Mouse (Mus musculus): ENCODE data around the gene Rpl9.

Gene Rpl9

DNA sequence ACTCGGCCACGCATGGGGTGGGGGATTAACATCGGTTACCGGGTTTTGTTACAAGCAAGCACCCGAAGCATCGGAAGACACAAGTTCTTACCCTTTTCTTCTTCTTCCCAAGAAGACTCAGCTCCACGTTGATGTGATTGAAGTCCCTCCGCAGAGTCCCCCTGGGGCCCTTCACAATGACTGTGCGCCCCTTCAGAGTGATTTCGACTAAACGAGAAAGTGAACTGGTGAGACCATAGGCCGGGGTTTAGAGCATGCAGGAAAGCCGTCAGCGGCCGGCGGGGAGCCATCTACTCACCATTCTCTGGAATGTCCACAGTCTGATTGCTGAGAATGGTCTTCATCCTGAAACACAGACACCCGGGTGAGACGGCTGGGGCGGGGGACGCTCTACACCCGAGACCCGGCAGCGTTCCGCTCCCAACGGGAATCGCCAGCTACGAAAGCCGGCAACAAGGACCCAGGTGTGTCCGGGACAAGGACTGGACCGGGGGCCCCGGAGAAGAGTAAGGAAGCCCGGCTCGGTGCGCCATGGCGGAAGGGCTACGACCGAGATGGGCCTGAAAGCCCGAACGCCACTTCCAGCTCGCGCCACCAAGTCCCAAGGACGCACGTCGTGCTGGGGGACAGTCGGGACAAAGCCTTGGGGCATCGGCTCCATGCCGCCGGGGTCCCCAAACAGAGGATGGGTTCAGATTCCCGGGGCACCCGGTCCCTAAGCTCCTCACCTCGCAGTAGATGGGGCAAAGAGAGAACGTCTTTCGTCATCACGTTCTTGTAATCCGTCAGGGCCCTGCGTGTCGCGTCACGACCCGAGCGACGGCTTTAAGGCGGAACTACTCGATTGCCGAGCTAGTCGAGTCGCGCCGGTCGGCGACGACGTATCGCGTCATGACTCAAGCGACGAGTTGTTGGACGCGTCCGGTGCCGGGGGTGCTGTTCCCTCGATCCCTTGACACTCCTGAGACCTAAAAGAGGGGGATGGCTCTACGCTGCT lies at the start of gene Rpl9, which contains the start of gene Lias:
TSS of gene Rpl9 (minus strand) at position 797 of the 997 bp plus-strand sequence.
TSS of gene Lias (plus strand) at position 850 of the 997 bp plus-strand sequence.
- peak; percentile 96 to 99 for DNase-seq

DNA sequence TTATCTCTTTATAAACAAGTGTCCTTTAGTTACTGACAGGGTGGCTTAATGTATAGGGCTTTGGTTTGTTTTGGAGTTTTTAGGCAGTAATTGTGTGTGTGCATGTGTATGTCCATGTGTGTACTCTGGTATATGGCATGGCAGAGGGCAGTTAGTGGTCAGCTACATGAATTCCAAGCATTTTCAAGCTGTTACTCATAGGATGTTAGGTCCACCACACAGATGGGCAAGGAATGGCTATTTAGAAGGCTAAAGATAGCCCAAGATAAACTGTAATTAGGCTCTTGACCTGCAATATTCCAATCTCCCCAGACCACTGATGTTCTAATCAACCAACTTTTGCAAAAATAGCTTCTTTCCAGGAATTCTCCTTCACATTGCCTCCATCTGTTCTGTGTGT lies 46.8 kb upstream of the Rpl9 start:
- DNase-seq, result no peak

DNA sequence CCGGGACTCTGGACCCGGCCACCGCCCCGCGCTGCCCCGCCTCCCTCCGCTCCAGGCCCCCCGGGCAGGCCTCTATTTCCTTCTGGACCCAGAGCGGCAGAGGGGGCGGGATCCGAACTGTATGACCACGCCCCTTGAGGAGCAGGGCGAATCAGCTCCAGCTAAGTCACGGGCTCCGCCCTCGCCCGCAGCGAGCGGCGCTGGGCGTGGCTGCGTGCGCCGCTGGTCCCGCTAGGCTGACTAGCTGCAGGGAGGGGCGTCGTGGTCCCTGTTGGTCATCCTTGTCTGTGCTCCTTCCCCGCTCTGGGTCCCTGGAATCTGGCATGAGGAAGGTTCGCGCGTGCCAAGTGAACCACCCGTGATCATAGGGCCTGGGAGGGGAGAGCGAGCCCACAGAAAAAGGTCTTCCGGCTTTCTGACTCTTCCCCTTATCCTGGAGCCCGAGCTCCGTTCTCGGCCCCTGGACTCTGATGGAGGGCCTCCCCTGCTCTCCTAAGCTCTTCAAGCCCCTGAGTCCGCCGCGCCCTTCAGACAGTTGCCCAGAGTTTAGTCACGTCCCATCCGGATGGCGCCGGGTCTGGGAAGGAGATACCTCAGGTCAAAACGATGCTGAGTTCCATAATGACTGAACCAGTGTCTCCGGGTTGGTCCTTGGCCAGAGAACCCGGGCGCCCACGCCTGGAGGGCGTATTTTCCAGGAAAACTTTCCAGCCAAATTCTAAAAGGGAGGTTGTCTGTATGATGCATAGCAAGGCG lies 44.7 kb upstream of the Rpl9 start, which contains the start of gene Ugdh:
TSS of gene Ugdh (minus strand) at position 144 of the 756 bp plus-strand sequence.
- peak; percentile 93 to 98 for DNase-seq

DNA sequence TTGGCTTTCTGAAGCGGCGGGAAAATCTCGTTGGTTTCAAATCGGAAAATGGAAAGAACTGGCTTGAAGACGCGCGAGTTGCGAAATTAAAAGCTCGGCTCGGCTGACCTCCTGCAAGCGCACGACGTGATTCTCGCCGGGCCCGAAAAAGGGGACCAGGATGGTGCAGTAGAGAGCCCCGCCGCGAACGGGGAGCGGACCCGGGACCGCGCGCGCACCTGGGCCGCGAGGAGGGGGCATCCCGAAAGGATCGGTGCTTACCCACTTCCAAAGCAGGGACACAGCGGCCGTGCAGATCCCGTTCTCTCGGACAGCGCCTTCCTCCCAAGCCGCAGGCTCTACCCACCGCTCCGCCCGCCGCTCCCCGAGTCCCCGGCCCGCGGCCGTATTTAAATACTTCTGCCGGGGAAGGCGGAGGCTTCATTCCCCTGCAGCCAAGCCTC lies 44.1 kb upstream of the Rpl9 start:
- no peak for DNase-seq

DNA sequence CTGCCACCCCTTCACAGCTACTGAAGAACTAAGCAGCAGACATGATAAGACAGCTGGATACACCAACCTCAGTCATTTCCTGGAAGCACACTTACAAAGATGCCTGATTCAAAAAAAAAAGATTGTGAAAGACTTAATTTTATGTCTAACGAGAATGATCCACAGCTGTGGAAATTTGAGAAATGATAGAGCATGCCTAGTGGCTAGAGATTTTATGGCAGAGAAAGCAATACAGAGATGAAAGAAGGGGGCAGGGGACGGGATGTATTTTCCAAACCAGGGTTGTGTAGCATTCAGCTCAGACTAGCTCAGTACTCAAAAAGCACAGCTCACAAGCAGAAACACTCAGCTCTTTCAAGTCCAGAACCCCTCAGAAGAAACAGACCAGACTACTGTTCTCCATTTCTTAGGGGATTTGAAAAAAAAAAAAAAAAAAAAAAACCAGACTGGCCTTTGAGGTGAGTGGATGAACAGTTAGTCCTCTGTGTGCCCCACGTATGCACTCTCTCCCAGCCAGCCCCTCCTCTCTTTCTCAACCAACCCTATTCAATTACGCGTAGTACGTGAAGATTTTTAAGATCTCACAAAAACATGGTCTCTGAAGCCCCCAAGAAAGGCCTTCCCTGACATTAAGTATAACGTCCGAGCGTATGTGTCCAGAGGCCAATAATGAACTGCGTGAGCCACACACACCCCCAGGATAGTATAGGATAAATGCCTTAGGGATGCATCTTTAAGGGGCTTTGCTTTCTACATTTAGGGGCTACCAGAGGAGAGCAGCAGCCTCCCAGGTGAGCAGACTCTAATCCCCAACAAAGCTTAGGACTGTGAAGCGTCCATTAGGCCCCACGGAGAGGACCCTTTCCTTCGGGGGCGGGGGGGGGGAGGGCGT lies 43.5 kb upstream of the Rpl9 start:
- DNase-seq, result no peak

DNA sequence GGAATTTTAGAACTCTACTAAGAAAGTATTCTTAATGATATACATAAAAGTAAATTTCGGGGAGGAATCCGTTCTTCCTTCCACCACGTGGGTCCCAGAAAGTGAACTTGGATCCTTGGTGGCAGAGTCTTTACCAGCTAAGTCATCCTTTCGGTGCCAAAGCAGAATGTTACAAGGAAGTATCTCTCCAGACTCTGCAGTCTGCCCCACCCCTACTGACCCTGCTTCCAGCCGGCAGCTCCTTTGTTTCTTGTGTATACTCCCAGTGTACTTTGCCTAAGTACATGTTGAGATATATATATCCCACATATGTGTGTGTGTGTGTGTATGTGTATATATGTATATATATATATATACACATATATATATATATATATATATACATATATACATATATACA lies 38.2 kb upstream of the Rpl9 start:
- no peak for DNase-seq

DNA sequence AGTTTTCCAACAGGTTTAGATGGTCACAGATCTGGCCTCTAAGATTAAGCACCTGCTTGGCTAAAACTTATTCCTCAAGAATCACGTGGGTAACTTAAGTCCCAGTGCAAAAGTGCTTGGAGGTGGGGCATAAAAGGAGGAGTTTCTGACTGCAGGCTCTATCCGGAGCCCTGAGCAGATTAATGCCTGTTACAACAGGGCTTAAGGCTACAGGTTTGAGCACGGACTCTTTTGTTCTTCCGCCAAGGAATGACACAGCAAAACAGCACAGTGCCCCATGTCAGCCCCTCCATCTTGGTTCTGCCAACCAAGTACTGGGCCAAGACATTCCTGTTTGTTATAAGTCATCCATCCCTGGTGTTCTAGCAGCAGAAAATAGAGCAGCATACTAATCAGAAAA lies 37.1 kb upstream of the Rpl9 start:
- no peak for DNase-seq

DNA sequence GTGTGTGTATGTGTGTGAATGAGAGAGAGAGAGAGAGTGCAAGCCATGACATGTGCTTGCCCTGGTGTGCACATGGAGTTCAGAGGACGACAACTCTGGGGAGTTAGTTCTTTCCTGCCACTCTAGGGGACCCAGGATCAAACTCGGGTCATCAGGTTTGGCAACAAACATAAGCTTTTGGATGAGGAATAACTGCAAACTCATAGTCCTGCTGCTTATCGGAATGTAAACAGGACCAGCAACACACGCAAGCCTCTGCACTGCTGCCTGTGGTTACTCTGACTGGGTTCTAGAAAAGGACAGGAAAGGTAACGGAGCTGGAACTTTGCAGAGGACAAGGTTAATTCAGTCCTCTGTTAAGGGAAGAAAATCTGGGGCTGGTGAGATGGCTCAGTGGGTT lies 34.0 kb upstream of the Rpl9 start:
- no peak for DNase-seq

DNA sequence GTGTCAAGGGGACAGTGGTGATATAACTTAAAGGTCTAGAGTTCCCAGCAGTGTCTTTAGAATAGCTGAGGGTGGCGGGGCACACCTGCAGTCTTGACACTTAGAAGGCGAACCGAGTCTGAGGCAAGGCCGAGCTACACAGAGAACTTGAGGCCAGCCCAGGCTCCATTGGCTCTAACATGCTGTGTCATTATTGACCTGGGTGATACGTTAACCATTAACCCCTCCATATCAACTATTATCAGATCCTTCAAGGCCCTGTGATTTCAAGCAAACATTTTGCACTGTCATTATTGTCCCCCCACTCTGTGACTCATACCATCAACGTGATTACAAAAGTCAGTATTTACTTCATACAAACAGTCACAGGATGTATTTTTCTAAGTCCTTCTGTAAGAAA lies 33.0 kb upstream of the Rpl9 start:
- no peak for DNase-seq

DNA sequence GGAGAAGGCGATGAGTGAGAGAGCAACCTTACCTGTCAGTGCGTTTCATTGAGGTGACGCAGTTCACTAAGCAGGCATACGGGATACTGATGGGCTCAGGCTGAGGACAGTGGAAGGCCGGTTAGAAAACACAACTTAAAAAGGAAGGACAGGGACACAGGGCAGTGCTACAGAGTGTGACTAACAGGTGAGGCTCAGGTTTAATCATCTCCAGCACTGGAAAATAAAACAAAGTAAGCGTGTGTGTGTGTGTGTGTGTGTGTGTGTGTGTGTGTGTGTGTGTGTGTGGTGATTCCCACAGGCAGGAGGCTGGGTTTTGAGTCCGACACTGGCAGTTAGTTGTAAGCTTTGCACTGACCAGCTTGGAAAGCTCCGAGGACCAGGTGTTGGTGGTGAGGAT lies 31.6 kb upstream of the Rpl9 start:
- no peak for DNase-seq

DNA sequence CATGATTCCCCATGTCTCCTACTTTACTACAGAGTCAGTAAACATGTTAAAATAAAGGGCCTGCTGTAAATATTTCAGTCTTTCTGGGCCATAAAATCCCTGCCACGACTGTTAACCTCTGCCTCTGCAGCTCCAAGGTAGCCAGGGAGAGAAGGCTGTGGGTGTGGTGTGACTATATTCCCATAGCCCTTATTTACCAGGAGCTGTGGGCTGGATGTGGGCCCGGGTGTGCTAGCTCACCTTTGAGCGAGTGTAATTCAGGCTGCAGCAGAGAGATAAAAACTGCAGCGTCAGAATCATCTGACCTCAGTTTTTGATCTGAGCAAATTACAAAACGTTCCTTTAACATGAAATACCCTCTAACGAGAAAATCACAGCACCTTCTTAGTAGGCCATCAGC lies 29.6 kb upstream of the Rpl9 start:
- no peak for DNase-seq

DNA sequence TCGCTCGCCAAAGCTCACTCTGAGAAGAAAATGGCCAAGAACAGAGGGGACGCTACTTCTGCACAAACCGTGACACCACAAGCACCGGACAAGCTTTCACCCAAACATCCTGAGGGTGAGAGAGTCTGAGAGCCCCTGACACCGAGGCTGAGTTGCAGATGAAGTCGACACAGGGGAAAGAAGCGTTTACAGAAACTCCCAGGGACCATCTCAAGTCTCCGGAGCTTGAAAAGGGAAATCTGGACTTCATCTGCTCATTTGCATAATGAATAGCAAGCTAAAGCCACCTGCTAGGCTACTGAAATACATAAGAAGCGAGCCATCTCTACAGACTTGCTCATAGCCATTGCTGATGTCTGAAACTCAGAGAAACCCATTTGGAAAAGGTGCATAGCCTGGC lies 27.9 kb upstream of the Rpl9 start:
- no peak for DNase-seq

DNA sequence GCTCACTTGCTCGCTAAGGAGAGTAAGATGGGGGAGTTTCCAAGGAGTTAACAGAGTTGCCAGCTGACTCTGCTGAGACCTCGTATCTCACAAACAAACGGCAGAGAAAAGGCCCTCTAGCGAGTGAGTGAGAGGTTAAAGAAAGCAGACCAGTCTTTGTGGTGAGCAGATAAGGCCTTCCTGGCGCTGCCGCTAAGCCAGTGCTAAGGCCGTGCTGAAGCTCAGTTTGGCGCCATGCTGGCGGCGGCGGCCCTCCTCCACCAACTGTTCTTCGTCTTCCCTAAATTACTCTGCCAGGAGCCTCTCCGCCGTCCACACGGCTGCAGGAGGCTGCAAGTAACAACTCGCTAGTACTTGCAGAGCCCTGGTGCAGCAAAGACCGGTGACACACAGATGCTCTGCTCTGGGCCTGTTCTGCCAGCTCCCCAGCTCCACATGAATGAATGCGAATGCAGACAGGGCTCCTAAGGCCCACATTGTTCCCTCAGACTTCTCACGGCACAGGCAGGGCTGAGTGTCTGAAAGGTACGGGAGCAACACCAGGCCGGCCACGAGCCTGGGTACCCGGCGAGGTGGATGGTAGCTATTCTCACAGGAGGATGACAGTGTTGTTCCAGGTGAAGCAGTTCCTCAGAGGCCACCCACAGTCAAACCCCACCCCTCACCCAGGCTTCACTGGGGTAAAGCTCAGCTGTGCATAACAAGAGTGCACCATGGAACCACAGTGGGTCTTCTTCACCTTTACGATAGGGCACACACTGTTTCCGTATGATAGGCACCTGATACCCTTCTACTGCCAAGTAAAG lies 24.6 kb upstream of the Rpl9 start:
- no peak for DNase-seq

DNA sequence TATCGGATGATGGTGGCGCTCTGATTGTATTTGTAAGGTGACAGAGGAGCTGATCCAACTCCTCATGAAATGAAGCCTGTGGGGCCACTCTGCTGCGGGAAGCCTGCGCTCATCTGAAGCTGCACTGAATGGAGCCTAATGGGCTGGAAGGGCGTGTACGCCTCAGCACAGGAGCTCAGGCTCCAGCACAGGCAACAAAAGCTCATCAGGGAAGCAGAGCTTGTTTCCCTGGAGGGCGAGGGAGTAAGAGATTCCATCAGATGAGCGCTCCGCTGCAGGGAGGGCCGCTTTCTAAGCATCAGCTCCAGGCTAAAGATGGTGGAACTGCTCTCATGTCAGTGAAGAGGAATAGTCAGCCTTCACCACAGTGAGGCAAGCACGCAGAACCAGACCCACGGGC lies 16.7 kb upstream of the Rpl9 start:
- no peak for DNase-seq

DNA sequence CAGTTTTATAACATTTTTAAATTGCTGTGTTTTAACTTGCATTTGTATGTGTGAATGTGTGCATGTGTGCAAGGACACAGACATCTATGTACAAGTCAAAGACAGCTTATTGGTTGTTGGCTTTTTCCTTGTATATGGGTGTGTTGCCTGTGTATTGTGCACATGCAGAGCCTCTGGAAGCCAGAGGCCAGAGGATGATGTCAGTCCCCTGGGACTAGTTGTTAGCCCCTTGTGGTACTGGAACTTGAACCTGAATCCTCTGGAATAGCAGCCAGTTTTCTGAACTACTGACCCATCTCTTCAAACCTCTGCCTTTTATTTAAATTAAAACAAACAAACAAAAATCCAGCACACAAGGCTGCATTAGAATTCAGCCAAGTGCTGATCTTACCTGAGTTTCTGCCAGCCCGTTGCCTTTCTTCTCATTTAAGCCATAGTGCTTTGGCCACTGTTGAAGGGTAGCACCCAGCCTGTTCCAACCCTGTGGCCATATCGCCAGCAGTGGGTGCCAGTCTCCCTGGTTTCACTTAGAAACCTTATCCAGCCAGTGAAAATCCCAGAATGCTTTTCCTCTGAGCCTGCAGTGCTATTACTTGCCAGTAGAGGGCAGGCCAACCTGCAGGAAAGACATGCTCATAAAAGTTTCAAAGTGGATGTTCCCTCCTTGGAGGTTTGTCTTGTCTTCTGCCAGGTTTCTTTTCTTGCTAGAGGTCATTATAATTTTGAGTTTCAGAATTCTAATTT lies 10.2 kb upstream of the Rpl9 start:
- peak; percentile 19 to 66 for DNase-seq

DNA sequence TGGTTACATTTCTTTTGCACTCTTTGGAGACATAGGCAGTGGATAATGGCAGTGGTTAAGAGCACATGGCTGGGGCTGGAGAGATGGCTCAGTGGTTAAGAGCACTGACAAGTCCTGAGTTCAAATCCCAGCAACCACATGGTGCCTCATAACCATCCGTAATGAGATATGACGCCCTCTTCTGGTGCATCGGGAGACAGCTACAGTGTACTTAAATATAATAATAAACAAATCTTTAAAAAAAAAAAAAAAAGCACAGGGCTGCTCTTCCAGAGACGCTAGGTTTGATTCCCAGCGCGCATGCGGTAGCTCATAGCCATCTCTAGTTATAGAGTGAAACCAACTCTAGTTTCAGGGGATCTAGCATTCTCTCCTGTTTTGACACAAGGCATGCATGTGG lies 3.2 kb upstream of the Rpl9 start:
- no peak for DNase-seq

DNA sequence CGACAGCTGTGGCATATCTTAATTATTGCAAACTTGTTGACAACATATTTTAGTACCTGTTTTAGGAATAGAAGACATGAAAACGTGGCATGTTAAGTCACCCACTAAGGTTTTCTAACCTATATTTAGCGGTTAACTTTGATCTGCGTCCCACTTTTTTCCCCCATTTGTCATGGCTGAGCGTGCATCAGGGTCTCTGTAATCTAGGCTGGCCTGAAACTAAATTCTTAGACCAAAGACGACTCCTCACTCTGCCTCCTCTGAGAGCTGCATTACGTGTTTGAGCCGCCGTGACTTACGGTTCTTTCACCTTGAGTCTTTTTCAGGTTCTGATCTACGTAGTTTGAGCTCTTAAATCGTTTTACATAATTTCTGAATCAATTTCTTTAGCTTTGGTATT lies 509 bp upstream of the Rpl9 start:
- DNase-seq, result no peak

DNA sequence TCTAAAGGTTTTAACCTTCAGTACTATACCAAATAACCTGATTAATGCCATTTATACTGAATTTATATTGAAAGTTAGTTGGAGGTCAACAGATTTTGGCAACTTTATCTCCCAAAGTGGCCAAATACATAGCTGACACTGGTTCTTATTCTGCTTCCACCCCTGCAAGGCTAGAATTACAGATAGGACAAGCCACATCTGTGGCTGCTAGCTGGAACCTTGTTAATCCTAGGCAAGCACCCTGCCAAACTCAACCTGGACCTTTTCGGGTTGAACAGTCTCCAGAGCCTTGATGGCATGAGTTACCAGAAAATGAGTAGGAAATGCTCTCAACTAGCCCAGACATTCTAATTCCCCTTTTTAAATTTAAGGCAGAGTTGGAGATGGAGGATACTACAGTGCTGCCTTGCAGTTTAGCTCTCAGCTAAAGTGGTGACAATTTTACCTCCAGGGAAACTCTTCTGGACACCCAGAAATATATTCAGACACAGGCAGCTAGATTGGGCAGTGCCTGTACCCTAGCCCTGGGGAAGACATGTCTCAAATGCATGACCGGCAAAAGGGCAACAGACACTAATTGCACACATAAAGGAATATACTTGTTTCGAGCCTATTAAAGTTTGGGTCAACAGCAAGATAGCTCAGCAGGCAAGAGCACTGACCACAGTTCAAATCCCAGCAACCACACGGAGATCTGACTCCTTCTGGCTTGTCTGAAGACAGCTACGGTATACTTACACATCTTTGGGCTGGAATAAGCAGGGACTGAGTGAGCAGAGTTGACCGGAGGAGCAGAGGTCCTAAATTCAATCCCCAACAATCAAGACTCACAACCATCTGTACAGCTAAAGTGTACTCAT lies 4.0 kb downstream of the Rpl9 start:
- DNase-seq, result no peak

DNA sequence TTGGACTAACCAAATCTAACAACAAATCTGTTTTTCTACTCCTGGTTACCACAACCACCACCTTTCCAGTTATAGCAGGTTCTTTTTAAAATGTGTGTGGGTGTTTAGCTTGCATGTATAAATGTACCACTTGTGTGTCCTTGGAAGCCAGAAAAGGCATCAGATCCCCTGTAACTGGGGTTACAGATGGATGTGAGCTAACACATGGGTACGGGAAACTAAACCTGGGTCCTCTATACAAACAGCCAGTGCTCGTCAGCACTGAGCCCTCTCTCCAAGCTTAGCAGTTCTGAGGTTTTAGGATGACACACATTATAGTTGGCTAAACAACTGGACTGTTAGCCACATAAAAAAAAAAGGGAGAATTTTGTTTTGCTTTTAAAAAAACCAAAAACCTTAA lies 5.5 kb downstream of the Rpl9 start:
- no peak for DNase-seq

DNA sequence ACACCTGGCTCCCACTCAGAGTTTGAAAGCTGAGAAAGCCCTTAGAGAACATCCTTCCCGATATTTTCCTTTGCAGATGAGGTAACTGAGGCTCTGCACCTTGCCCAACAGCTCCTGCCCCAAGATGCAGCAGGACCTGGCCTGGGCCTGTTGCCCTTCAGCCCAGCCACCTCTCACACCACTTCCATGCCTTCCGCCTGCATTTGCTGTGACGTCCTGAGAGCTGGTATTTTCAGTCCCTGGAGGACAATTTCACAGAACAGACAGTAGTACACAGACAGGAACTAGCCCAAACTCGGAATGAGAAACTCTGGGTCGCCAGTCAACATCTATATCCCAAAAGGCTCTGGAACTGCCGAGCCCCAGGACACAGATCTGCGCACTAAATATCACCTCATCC lies 16.5 kb downstream of the Rpl9 start:
- no peak for DNase-seq
